Mouse (Mus musculus) layer of hippocampus, adult 6 months (tissue): Measurements from ENCODE around the gene Zwilch. TPM values are rescaled to one million over a fixed set of nuclear protein-coding genes. Genes with fewer than 3 reads are reported as not detected.

Source experiments
- long read RNA-seq, 2 experiments: library from polyadenylated mRNA; unstranded; transcript quantifications; one replicate each; pipeline ENCODE4 v2.0.0; 2019 to 2020
- polyA plus RNA-seq: library from polyadenylated mRNA; unstranded; fragments of <200 nt; fragmentation: Nextera tagmentation; gene quantifications from 2 replicates; pipeline ENCODE4 v1.2.3, GENCODE M21; 2021

The Zwilch gene
- polyA plus RNA-seq, result 1.3 and 1.4 TPM in 2 replicates
- long read RNA-seq, experiment 1, result 0 reads
- long read RNA-seq, experiment 2, transcript Zwilch-201 (19 exons, 2,957 nt), result major isoform, 5 of 8 reads
- long read RNA-seq, experiment 2, partial matches to known transcripts, result 0 of 8 reads
- long read RNA-seq, experiment 2, other reads (novel, unspliced or antisense), result 3 of 8 reads

GRCm38 (mm10) chr9:64172816-64173665, at the start of gene Zwilch, which contains the start of gene Rpl4:
Zwilch (minus strand) TSS chr9:64173104.
Rpl4 (plus strand) TSS chr9:64173375.

DNA sequence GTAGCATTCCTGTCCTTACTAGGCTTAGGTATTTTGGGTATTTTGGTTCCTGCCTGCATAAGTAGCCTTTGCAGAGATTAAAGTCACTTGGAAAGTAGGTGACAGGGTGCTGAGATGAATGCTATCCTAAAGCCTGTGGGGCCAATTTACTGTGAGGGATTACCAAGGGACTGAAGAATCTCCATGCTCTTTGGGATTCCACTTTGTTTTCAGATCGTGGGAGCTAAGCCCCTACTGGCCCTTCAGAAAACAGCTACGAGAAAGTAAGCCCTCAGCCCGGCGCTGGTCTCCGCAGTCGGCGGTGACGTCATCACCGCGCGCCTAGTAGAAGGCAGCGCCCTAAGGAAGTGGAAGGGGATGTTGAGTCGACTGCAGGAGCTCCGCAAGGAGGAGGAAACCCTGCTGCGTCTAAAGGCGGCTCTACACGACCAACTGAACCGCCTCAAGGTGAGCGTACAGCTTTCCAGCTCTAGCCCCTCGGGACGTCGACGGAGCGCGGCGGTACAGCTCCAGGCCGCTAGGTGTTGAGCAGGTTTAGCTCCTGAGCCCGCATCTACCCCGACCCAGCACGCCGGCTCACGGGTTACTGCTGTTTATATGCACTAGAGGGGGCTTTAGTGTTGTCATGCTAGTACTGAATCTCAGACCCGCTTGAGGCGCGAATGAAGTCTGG, 6.2 kb upstream of the Zwilch start, which contains the start of gene Snapc5:
Gene Snapc5, plus strand, starts transcription at position 301 of the 673 bp plus-strand sequence.

DNA sequence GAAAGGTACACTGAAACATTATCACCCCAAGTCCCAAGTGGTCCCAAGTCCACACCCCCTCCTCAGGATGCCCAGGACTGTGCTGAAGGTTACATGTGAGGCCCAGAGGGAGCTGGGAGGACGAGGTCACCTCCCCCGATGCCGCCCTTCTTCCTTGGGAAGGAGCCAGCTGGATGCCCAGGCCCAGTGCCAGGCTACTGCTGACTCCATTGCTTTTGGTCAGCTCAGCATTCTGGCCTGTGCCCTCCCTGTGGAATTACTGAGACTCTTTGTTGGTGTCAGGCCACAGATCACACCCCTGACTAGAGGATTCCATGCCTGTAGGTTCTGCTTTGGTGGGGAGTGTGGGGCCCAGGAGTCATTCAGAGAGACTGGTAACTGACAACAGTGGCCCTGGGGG, 56.0 kb downstream of the Zwilch start, which contains the start of gene Lctl:
Gene Lctl, plus strand, starts transcription at position 272 of the 400 bp plus-strand sequence.

Other genes starting within 250 kb of the Zwilch start
- gene Smad6, start 151.0 kb downstream of the Zwilch start, polyA plus RNA-seq, result 0.18 and 0.34 TPM in 2 replicates
- gene Lctl, start 56.0 kb downstream of the Zwilch start, polyA plus RNA-seq, result 0.11 TPM in 1 of 2 replicates, not detected in the other
- 822 and 873 TPM in 2 replicates for gene Rpl4, start 271 bp upstream of the Zwilch start, polyA plus RNA-seq
- 11.9 and 19.8 TPM in 2 replicates for gene Snapc5, start 6.2 kb upstream of the Zwilch start, polyA plus RNA-seq
- 2.9 and 3.1 TPM in 2 replicates for gene Uchl4, start 62.1 kb upstream of the Zwilch start, polyA plus RNA-seq
- 258 and 262 TPM in 2 replicates for gene Map2k1, start 80.5 kb upstream of the Zwilch start, polyA plus RNA-seq
- gene Tipin, start 108.5 kb upstream of the Zwilch start, polyA plus RNA-seq, result 53.2 and 55.8 TPM in 2 replicates
- gene Dis3l, start 168.2 kb upstream of the Zwilch start, polyA plus RNA-seq, result 7.4 and 7.6 TPM in 2 replicates
- gene Megf11, start 212.5 kb upstream of the Zwilch start, polyA plus RNA-seq, result 4.2 and 4.4 TPM in 2 replicates